Mouse (Mus musculus): ENCODE measurements at regions not wholly inside any gene's neighbourhood (a gene's known extent, or its start where the extent isn't known, plus 50 kb on each side); places are given as distances from the start of the nearest gene placed in this dataset.

DNA sequence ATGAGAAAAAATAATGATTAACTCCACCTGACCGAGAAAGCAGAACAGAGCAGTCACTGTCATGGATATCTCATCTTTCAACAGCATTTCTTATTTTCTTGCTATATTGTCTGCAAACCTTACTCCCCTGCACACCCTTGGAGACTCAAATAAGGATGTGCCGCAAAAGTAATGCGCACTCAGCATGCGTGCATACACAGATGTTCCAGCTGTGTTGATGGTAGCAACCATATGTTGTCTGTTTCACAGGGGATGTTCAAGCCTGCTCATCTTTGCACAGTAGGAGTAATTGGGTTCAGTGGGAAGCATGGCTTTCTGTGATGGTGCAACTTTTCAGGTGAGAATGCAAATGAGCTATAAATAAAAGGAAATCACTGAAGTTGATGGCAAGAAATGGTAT lies 1182.9 kb upstream of the Manea start:
- no peak overlapping the region for H3K27ac ChIP-seq (replicated peaks)
- no peaks in the 10 kb centered on the region for H3K9me3 ChIP-seq (replicated peaks)
- 72% methylated on average over 4 of the region's 4 CpGs for WGBS
- no peak overlapping the region for H3K4me3 ChIP-seq (replicated peaks)
- peak; percentile 80 for ATAC-seq (ENCODE audit: low FRiP score)
- H3K4me1 ChIP-seq: no peaks in the 10 kb centered on the region
- H3K4me2 ChIP-seq: no peak overlapping the region
- no peaks in the 10 kb centered on the region for H3K36me3 ChIP-seq
- H3K27me3 ChIP-seq (replicated peaks): no peaks in the 10 kb centered on the region
- no peak overlapping the region for H3K9ac ChIP-seq (replicated peaks)

DNA sequence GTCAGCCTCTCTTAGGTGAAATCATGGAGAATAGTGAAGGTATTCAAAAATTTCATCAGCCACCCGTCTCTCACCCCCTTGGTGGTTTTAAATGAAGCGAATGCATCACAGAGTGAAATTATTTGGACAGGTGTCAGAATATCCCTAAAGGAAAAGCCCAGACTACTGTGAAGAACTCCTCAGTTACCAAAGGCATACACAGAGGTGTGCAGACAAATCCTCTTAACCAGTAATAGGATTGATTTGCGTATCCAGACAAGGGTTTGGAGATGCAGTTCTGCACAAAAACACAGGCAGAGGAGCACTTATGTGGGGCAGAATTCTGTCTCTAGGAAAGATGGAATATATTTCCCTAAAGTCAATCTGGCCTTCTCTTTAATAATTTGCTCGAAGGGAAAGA lies 1173.6 kb upstream of the Manea start:
- no peaks in the 10 kb centered on the region for H3K9me3 ChIP-seq (replicated peaks)
- WGBS: 88% methylated on average over 4 of the region's 4 CpGs
- no peaks in the 10 kb centered on the region for H3K36me3 ChIP-seq
- H3K4me3 ChIP-seq (replicated peaks): no peak overlapping the region
- H3K27ac ChIP-seq (replicated peaks): no peak overlapping the region
- H3K27me3 ChIP-seq (replicated peaks): no peaks in the 10 kb centered on the region
- H3K4me2 ChIP-seq: no peak overlapping the region
- no peak overlapping the region for H3K9ac ChIP-seq (replicated peaks)
- no peak for ATAC-seq (ENCODE audit: low FRiP score)
- no peaks in the 10 kb centered on the region for H3K4me1 ChIP-seq

DNA sequence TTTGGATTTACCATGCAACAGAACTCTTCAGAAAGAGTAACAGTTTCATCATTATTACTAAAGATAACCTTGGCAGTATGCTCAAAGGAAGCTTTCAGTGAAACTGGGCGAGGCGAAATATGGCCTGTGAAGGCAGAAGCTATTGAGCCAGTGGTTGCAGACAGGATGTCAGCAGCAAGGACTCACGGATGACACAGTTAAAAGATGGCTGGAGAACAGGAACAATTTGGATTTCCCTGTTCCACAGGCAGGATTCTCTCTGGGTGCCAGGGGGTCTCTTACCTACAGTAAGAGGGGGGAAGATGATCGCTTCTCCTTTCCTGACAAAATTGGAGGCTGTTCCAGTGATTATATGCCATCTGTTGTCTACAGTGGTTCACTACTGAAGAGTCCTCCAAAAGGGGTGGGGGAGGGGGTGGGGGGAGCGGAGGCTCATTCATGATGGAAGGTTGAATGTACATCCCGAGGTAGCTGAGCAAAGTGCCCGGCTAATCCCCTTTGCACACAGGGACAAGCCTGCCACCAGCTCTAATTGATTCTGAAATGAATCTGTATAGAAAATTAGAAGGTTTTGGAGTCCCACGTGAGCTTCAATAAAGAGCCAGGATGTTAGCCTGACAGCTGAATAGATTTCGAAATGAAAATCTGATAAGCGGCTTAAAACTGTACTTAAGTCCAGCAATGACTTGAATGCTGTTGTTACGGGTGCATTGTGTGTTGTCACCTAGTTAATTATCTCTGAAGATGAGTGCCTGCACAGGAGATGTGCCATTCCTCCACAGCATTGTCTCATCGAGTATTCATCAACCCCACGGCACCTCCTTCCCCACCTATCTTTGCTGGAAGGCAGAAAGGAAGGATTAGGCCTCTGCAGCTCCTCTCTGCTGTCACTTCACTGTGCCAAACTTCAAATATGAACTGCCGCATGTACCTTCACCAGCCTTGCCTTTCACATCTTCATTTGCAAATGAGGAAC lies 1158.4 kb upstream of the Manea start:
- no peaks in the 10 kb centered on the region for H3K27me3 ChIP-seq (replicated peaks)
- no peak overlapping the region for H3K4me3 ChIP-seq (replicated peaks)
- WGBS: 70% methylated on average over 14 of the region's 14 CpGs
- no peak overlapping the region for H3K4me2 ChIP-seq
- no peak overlapping the region for H3K9ac ChIP-seq (replicated peaks)
- H3K4me1 ChIP-seq: 0 out of 2 replicates have a peak, but pooled peaks cover 5% of the 10 kb centered on the region
- H3K27ac ChIP-seq (replicated peaks): no peak overlapping the region
- no peaks in the 10 kb centered on the region for H3K9me3 ChIP-seq (replicated peaks)
- H3K36me3 ChIP-seq: no peaks in the 10 kb centered on the region
- no peak for ATAC-seq (ENCODE audit: low FRiP score)

DNA sequence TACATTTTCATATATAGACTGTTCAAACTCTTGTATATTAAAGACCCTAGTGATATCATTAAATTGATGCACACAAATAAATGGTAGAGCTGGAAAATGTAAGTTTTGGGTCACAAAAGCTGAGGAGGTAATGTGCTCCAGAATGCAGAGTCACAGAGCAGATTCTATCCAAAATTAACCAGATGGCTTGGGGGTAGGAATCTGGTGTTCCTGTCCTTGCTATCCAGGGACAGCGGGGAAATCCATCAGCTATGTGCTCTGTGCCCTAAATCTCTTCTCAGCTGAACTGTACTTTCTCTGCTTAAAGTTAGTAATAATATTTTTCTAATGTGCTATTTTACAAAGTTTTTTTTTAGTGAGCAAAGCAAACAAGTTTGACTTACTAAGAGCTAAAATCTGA lies 1151.2 kb upstream of the Manea start:
- WGBS: 84% methylated on average over 1 of the region's 1 CpGs

DNA sequence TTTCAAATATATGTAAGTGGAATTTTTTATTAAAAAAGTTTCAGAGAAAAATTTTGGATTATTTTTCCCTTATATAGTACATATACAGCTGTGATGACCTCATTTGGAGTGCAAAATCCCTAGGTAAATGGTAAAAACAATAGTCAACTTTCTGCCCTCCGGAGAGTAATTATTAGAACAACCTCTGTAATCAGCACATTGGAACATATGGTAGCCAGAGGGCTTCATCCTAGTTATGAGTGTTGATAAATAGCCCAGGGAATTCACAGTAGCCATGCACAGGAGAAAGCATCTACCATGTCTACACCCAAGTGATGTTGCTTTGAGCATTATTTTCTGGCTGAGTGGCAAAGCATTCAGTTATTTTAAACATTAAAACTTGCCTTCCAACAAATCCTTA lies 1150.6 kb upstream of the Manea start:
- Histone ChIP-seq H3K9me3 (replicated peaks) (no peaks in the 10 kb centered on the region), H3K9ac (replicated peaks) (no peak overlapping the region), H3K27ac (replicated peaks) (no peak overlapping the region), H3K4me1 (no peaks in the 10 kb centered on the region), H3K4me2 (no peak overlapping the region), H3K4me3 (replicated peaks) (no peak overlapping the region), H3K36me3 (no peaks in the 10 kb centered on the region), H3K27me3 (replicated peaks) (no peaks in the 10 kb centered on the region)
- WGBS: 90% methylated on average over 1 of the region's 1 CpGs
- ATAC-seq (ENCODE audit: low FRiP score): no peak

More for the DNA sequence above, 1151.2 kb upstream of the Manea start:
- no peaks in the 10 kb centered on the region for H3K4me1 ChIP-seq
- no peak overlapping the region for H3K4me3 ChIP-seq (replicated peaks)
- no peak overlapping the region for H3K27ac ChIP-seq (replicated peaks)
- no peaks in the 10 kb centered on the region for H3K27me3 ChIP-seq (replicated peaks)
- no peak overlapping the region for H3K9ac ChIP-seq (replicated peaks)
- no peak for ATAC-seq (ENCODE audit: low FRiP score)
- no peak overlapping the region for H3K4me2 ChIP-seq
- H3K36me3 ChIP-seq: no peaks in the 10 kb centered on the region
- H3K9me3 ChIP-seq (replicated peaks): no peaks in the 10 kb centered on the region

DNA sequence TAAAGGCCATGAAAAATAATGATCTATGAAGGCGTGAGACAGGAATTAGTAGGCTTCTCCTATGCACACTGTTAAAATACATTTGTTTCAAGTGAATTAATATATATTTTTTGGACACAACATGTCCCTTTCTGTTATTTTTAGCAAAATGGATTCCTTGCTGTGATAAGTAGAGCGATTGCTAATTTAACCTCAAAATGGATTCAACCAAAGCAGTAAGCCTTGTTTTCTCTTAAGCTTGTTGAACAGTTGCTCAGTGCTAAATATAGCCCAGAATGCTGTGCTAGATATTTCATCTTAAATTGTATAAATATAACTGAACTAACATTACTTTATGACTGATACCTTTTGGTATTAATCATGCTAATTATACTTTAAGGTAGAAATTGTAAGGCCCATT lies 1144.6 kb upstream of the Manea start:
- no peak for ATAC-seq (ENCODE audit: low FRiP score)
- H3K27ac ChIP-seq (replicated peaks): no peak overlapping the region
- H3K4me3 ChIP-seq (replicated peaks): no peak overlapping the region
- H3K27me3 ChIP-seq (replicated peaks): no peaks in the 10 kb centered on the region
- H3K4me2 ChIP-seq: no peak overlapping the region
- H3K9ac ChIP-seq (replicated peaks): no peak overlapping the region
- H3K4me1 ChIP-seq: no peaks in the 10 kb centered on the region
- H3K36me3 ChIP-seq: no peaks in the 10 kb centered on the region
- 94% methylated on average over 2 of the region's 2 CpGs for WGBS
- no peaks in the 10 kb centered on the region for H3K9me3 ChIP-seq (replicated peaks)

DNA sequence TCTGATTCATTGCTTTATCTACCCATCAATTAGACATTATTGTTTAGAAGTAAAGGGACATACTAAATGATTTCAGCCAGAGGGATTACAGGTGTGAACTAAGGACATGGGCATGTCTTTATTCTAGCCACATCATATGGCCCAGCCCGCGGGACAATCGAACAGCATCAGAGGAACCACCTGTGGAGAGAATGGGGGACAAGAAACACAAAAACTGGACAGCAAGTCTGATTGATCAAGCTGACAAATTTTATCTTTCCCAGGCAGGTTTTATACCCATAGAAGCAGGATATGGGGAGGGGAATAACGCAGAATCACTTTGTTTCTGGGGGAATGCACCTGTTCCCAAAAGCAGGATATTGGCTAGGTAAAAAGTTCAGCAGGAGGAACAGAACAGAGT lies 1103.2 kb upstream of the Manea start:
- WGBS: 91% methylated on average over 4 of the region's 4 CpGs
- H3K9ac ChIP-seq (replicated peaks): no peak overlapping the region
- no peaks in the 10 kb centered on the region for H3K4me1 ChIP-seq
- H3K9me3 ChIP-seq (replicated peaks): no peaks in the 10 kb centered on the region
- no peak overlapping the region for H3K4me3 ChIP-seq (replicated peaks)
- no peaks in the 10 kb centered on the region for H3K36me3 ChIP-seq
- ATAC-seq (ENCODE audit: low FRiP score): no peak
- H3K27ac ChIP-seq (replicated peaks): no peak overlapping the region
- no peak overlapping the region for H3K4me2 ChIP-seq
- no peaks in the 10 kb centered on the region for H3K27me3 ChIP-seq (replicated peaks)

DNA sequence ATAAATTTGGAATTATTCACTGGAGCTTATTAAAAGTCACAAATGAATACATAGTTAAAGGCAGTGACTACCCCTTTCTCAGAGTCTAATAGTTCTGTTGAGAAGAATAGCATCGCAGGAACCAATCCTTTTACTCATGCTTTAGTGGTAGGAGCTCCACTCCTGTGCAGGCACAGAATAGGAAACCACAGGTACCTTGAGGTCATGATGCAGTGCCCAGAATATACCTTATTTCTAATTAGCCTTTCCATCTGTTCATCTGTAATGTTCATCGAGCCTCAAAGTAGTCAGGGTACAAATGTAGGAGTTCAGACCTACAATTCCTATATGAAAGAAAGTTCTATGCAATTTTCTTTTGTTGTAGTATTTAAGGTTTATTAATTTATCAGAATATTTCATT lies 1099.6 kb upstream of the Manea start:
- Histone ChIP-seq H3K4me1 (no peaks in the 10 kb centered on the region), H3K9me3 (replicated peaks) (no peaks in the 10 kb centered on the region), H3K4me2 (no peak overlapping the region), H3K27me3 (replicated peaks) (no peaks in the 10 kb centered on the region), H3K9ac (replicated peaks) (no peak overlapping the region), H3K4me3 (replicated peaks) (no peak overlapping the region), H3K36me3 (no peaks in the 10 kb centered on the region), H3K27ac (replicated peaks) (no peak overlapping the region)
- no peak for ATAC-seq (ENCODE audit: low FRiP score)
- 93% methylated on average over 2 of the region's 2 CpGs for WGBS

DNA sequence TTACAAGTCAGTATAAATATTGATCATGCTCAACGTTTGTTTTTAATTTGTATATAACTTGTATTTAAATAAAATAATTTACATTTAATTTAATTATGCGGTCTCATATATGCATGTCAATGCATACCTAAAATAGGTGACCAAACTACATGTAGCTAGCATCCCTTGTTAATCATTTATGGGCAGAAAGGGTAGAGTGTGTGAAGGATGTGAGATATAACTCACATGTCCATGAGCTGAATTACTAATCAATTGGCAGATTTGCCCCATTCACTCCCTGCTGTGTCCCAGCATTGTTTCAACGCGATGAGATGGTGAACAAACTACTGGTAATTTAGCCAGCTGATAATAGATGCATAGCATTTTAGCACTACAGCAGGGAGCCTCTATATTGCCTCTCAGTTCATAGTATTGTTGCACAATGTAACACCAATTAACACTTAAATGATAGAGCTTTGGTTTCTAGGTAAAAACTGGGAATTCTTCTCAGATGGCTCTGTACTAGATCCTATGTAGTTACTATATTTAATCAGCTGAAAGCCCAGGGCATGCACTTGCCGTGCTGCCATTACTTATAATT lies 1082.6 kb upstream of the Manea start:
- Histone ChIP-seq H3K9ac (replicated peaks) (no peak overlapping the region), H3K4me3 (replicated peaks) (no peak overlapping the region), H3K4me2 (no peak overlapping the region), H3K9me3 (replicated peaks) (no peaks in the 10 kb centered on the region), H3K4me1 (0 out of 2 replicates have a peak, but pooled peaks cover 3% of the 10 kb centered on the region), H3K27me3 (replicated peaks) (no peaks in the 10 kb centered on the region), H3K27ac (replicated peaks) (no peak overlapping the region), H3K36me3 (no peaks in the 10 kb centered on the region)
- WGBS: 41% methylated on average over 5 of the region's 5 CpGs
- ATAC-seq (ENCODE audit: low FRiP score): peak; percentile 50

DNA sequence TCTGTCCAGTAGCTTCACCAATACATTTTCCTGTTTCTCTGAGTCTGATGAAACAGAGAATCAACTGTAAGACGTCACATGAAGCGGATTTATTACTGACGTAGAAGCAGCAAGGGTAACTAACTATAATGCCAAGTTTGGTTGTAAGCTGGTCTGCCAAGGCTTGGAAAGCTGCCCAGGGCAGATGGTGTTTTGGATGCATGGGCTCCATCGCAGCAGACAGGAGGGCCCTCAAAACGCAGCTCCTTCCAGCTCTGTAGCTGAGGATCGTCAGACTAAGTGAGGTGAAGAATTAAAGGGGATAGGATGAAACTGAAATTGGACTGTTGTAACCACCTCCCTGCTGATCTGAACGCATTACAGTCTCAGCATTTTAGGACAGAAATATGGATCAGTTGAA lies 1079.2 kb upstream of the Manea start:
- Histone ChIP-seq H3K4me3 (replicated peaks) (no peak overlapping the region), H3K4me1 (0 out of 2 replicates have a peak, but pooled peaks cover 3% of the 10 kb centered on the region), H3K9ac (replicated peaks) (no peak overlapping the region), H3K36me3 (no peaks in the 10 kb centered on the region), H3K27ac (replicated peaks) (no peak overlapping the region), H3K9me3 (replicated peaks) (no peaks in the 10 kb centered on the region), H3K27me3 (replicated peaks) (no peaks in the 10 kb centered on the region), H3K4me2 (no peak overlapping the region)
- 66% methylated on average over 7 of the region's 7 CpGs for WGBS
- peak; percentile 55; the same call in 1 of the 2 replicates for ATAC-seq (ENCODE audit: low FRiP score)

DNA sequence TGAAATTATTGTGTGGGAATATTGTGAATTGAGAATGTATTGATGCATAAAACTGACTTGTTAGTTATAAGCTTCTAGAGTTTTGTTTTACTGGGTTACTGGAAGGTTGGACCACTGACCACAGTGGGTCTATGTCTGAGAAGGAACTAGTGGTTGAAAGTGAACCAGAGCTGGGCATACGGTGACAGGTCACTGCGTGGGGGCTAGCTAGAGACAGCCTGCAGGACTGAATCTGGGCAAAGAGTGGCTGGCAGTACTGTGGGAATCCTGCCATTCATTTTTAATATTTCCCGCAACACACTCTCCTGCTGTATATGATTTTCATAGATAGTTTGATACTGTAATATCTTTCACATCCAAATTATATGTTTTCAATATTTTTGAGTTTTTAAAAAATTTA lies 1077.2 kb upstream of the Manea start:
- ATAC-seq (ENCODE audit: low FRiP score): no peak
- no peaks in the 10 kb centered on the region for H3K36me3 ChIP-seq
- no peak overlapping the region for H3K9ac ChIP-seq (replicated peaks)
- no peak overlapping the region for H3K27ac ChIP-seq (replicated peaks)
- no peaks in the 10 kb centered on the region for H3K9me3 ChIP-seq (replicated peaks)
- H3K4me1 ChIP-seq: no peaks in the 10 kb centered on the region
- H3K27me3 ChIP-seq (replicated peaks): no peaks in the 10 kb centered on the region
- no peak overlapping the region for H3K4me2 ChIP-seq
- H3K4me3 ChIP-seq (replicated peaks): no peak overlapping the region
- 92% methylated on average over 3 of the region's 3 CpGs for WGBS

DNA sequence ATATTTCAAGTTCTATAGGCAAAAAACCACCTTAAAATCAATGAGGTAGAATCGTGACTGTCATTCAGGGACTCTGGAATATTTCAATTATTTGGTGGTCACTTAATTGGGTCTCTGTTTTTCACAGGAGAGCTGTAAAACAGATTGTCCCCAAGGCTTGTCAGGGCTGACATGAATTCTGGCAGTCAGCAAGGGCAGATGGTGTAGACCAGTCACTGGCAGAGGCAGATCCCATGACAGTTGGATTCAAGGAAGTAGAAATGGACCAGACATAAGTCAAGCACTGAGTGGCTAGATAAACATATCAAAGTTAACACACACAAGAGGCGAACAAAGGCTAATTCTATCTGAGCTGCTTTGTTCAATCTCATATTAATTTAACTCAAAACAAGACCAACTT lies 1071.8 kb upstream of the Manea start:
- no peak overlapping the region for H3K4me3 ChIP-seq (replicated peaks)
- no peak overlapping the region for H3K4me2 ChIP-seq
- WGBS: 70% methylated on average over 2 of the region's 2 CpGs
- H3K4me1 ChIP-seq: no peaks in the 10 kb centered on the region
- H3K27ac ChIP-seq (replicated peaks): no peak overlapping the region
- H3K27me3 ChIP-seq (replicated peaks): no peaks in the 10 kb centered on the region
- H3K36me3 ChIP-seq: no peaks in the 10 kb centered on the region
- H3K9ac ChIP-seq (replicated peaks): no peak overlapping the region
- ATAC-seq (ENCODE audit: low FRiP score): no peak
- H3K9me3 ChIP-seq (replicated peaks): no peaks in the 10 kb centered on the region
